In the genomic region with DNA sequence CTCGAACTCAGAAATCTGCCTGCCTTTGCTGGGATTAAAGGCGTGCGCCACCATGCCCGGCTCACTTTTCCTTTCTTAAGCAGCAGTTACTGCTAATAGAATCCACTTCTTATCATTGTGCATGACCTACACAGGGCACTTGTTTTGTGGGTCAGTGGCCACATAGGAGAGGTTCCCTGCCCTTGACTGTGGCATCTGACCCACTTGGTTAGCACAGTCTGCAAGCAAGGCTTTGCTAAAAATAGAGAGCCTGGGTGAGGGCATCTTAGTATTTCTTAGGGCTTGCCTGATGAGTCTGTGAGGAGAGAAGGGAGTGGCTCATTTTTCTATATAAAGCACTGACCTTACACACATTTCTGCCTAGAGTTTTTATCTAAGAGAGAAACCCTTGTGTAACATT, we compare ENCODE assay signal across 19 mouse cellular contexts.
DNase-seq lines count a peak whose midpoint lies in the region.
"Had no signal": no experiment of that assay in that cellular context is flagged by ENCODE, and none has a peak within 500 bp of the region (broad histone marks: within the 10 kb centered on the region; RNA-seq: fewer than 3 reads in every experiment).

No protein-coding gene starts in this region.

- no peaks in the 10 kb centered on the region for H3K36me3 ChIP-seq in heart, embryonic 10.5 days
- H3K36me3 ChIP-seq: embryonic facial prominence, embryonic 12.5 days; embryonic facial prominence, embryonic 15.5 days; heart, embryonic 13.5 days; hindbrain, embryonic 12.5 days; hindbrain, embryonic 15.5 days had no signal

- 0 out of 2 replicates have a peak, but pooled peaks cover 6% of the 10 kb centered on the region for H3K27me3 ChIP-seq in heart, embryonic 10.5 days (ENCODE audit: insufficient read depth, poor library complexity, severe bottlenecking)
- H3K27me3 ChIP-seq: embryonic facial prominence, embryonic 12.5 days; embryonic facial prominence, embryonic 15.5 days; heart, embryonic 13.5 days; hindbrain, embryonic 12.5 days; hindbrain, embryonic 15.5 days had no signal

- WGBS in heart, embryonic 10.5 days, result 79% methylated on average over 4 of the region's 4 CpGs

- H3K27ac ChIP-seq in heart, embryonic 10.5 days, result no peak overlapping the region
- H3K27ac ChIP-seq: embryonic facial prominence, embryonic 12.5 days; embryonic facial prominence, embryonic 15.5 days; heart, embryonic 13.5 days; hindbrain, embryonic 12.5 days; hindbrain, embryonic 15.5 days had no signal

- H3K9me3 ChIP-seq in heart, embryonic 10.5 days, result no peaks in the 10 kb centered on the region
- H3K9me3 ChIP-seq: embryonic facial prominence, embryonic 12.5 days; embryonic facial prominence, embryonic 15.5 days; heart, embryonic 13.5 days; hindbrain, embryonic 12.5 days; hindbrain, embryonic 15.5 days had no signal

- H3K4me3 ChIP-seq in heart, embryonic 10.5 days, result no peak overlapping the region
- H3K4me3 ChIP-seq: embryonic facial prominence, embryonic 12.5 days; embryonic facial prominence, embryonic 15.5 days; heart, embryonic 13.5 days; hindbrain, embryonic 12.5 days; hindbrain, embryonic 15.5 days had no signal

- no peaks in the 10 kb centered on the region for H3K4me1 ChIP-seq in heart, embryonic 10.5 days
- H3K4me1 ChIP-seq: embryonic facial prominence, embryonic 12.5 days; embryonic facial prominence, embryonic 15.5 days; hindbrain, embryonic 12.5 days; hindbrain, embryonic 15.5 days had no signal

- DNase-seq in adrenal gland, postnatal 10 days, result peak; percentile 18
- DNase-seq in adrenal gland, adult 2 months, result no peak
- DNase-seq in heart, adult 11 months, result peak; percentile 85
- no peak for DNase-seq in heart, embryonic 10.5 days (ENCODE audit: low spot score)
- peak; percentile 27 for DNase-seq in testis, postnatal 14 days (ENCODE audit: low spot score)
- DNase-seq in testis, postnatal 10 days (ENCODE audit: low spot score), result no peak
- no peak for DNase-seq in spleen, adult 12 weeks (ENCODE audit: low spot score)
- DNase-seq in c-Kit-positive CD71-positive TER-119-positive erythroid progenitor cells, embryonic 14.5 days (ENCODE audit: low spot score), result no peak
- DNase-seq: adrenal gland, postnatal 25 days; cerebellum, adult 11 months; cerebellum, adult 2 months; cerebellum, adult 9-11 months; cerebellum, postnatal 25 days; gastrocnemius, postnatal 36 days had no signal

Comparison
In these comparisons a context has a peak if more than half of its experiments do, and no peak if none do; other contexts are left out.
1. DNase-seq: peak in adrenal gland, postnatal 10 days (single experiment), heart, adult 11 months (single experiment) and testis, postnatal 14 days (single experiment); none in adrenal gland, adult 2 months (single experiment), heart, embryonic 10.5 days (single experiment), testis, postnatal 10 days (single experiment), spleen, adult 12 weeks (single experiment) and c-Kit-positive CD71-positive TER-119-positive erythroid progenitor cells, embryonic 14.5 days (single experiment).